Mouse (Mus musculus) kidney, embryonic 15.5 days (tissue): Measurements from ENCODE around the gene Rnpep. TPM values are rescaled to one million over a fixed set of nuclear protein-coding genes. Genes with fewer than 3 reads are reported as not detected.
"Not testable (repeated sequence)": the region's sequence is repeated elsewhere in the genome, so short reads cannot be mapped to it uniquely, and the experiment has no call there.

Experiments used
- ATAC-seq: fragments of 200-750 bp; cut with Nextera tagmentation; replicated peaks from 2 replicates; pipeline ENCODE4 v1.8.0; 2017; ENCODE audit warnings: moderate TSS enrichment; ENCODE audit not compliant: low FRiP score
- H3K27ac ChIP-seq: fragments of 300-500 bp; sonication (generic); 2 replicates; pipeline ENCODE4 v1.5.1; 2015; ENCODE audit warnings: mild to moderate bottlenecking, inconsistent platforms
- H3K27me3 ChIP-seq: fragments of 300-500 bp; sonication (generic); 2 replicates; pipeline ENCODE4 v1.6.1; 2015; ENCODE audit warnings: inconsistent platforms
- H3K36me3 ChIP-seq: fragments of 300-500 bp; sonication (generic); 2 replicates; pipeline ENCODE4 v1.6.1; 2015; ENCODE audit warnings: inconsistent platforms
- H3K4me1 ChIP-seq: fragments of 300-500 bp; sonication (generic); 2 replicates; pipeline ENCODE4 v1.6.1; 2015; ENCODE audit warnings: inconsistent platforms
- H3K4me2 ChIP-seq: fragments of 300-500 bp; sonication (generic); 2 replicates; pipeline ENCODE4 v1.6.1; 2015; ENCODE audit warnings: moderate library complexity, mild to moderate bottlenecking, inconsistent platforms
- H3K4me3 ChIP-seq: fragments of 300-500 bp; sonication (generic); replicated peaks from 2 replicates; pipeline ENCODE4 v1.5.1; 2015; ENCODE audit warnings: mild to moderate bottlenecking, inconsistent platforms
- H3K9ac ChIP-seq: fragments of 300-500 bp; sonication (generic); 2 replicates; pipeline ENCODE4 v1.6.1; 2015; ENCODE audit warnings: mild to moderate bottlenecking, inconsistent platforms
- H3K9me3 ChIP-seq: fragments of 300-500 bp; sonication (generic); replicated peaks from 2 replicates; pipeline ENCODE4 v1.6.1; 2016; ENCODE audit warnings: inconsistent platforms
- WGBS: fragments of 180-500 bp; shearing (Covaris S2); methylation state at CpG from one replicate; pipeline ENCODE4 v1.1.7; 2015; ENCODE audit warnings: mixed read lengths; 5-methylcytosine and 5-hydroxymethylcytosine counted together
- polyA plus RNA-seq: library from polyadenylated mRNA; unstranded; fragments of >200 nt; fragmentation: Nextera tagmentation; extraction: Ambion mirVana; gene quantifications from 2 replicates; pipeline ENCODE4 v1.2.1, GENCODE M21; 2015

The Rnpep gene
- polyA plus RNA-seq, 1 experiment from 2014 or later, result 93.4 TPM

DNA sequence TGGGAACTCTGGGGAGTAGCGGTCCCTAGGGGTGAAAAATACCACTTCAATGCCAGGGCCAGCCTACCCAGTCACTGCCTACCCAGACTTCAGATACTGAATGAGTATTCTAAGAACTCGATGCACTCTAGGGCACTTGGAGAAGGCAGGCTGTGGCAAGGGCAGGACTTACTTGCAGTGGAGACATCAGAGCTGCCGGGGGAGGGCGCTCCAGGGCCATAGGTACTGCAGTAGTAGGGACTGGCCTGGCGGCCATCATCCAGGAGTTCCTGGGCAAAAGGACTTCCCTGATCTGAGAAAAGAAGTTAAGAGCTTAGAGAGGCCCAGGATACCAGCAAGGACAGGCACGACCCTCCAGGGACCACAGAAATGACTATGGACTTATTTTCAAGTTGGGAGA is 27.6 kb downstream of the Rnpep start:
- peak overlapping the region; percentile 66 for H3K4me2 ChIP-seq
- H3K9me3 ChIP-seq, result no peaks in the 10 kb centered on the region
- no peaks in the 10 kb centered on the region for H3K27me3 ChIP-seq
- WGBS, result 78% methylated on average over 6 of the region's 6 CpGs
- no peak overlapping the region for H3K9ac ChIP-seq
- peaks cover 5% of the 10 kb centered on the region; the same call in 1 of the 2 replicates for H3K36me3 ChIP-seq
- ATAC-seq, result no peak
- H3K4me1 ChIP-seq, result peaks cover 54% of the 10 kb centered on the region
- H3K27ac ChIP-seq, result no peak overlapping the region
- peak overlapping the region; percentile 43; the same call in 1 of the 2 replicates for H3K4me3 ChIP-seq

GRCm38 (mm10) chr1:135252854-135253253 is 31.0 kb downstream of the Rnpep start:
- Histone ChIP-seq H3K36me3 (peaks cover 5% of the 10 kb centered on the region; the same call in 1 of the 2 replicates), H3K9ac (no peak overlapping the region), H3K4me2 (no peak overlapping the region), H3K9me3 (no peaks in the 10 kb centered on the region), H3K27ac (no peak overlapping the region), H3K4me3 (no peak overlapping the region), H3K4me1 (peaks cover 39% of the 10 kb centered on the region), H3K27me3 (peaks cover 16% of the 10 kb centered on the region)
- WGBS, result 18% methylated on average over 4 of the region's 4 CpGs
- ATAC-seq, result no peak

DNA sequence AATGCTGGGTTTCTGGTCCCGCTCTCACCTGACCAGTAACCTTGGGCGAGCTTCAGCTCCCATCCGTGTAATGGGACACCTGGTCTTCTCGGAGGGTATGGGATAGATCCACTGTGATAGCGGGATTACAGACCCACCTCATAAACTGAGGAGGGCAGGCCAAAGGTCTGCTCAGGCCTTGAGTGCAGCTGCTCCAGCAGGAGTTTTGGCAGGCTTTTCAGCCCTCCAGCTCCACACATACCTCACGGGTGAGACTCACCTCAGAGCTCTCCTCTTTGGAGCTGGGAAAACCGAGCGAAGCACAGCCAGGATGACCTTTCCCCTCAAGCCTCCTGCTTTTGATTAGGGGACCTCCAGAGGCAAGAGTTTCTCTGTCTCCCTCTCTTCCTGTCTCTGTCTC is 32.5 kb downstream of the Rnpep start:
- Histone ChIP-seq H3K27ac (peak overlapping the region; percentile 18; the same call in 1 of the 2 replicates), H3K4me2 (no peak overlapping the region), H3K4me1 (peaks cover 33% of the 10 kb centered on the region), H3K27me3 (peaks cover 16% of the 10 kb centered on the region), H3K9me3 (no peaks in the 10 kb centered on the region), H3K4me3 (no peak overlapping the region), H3K9ac (no peak overlapping the region), H3K36me3 (peaks cover 5% of the 10 kb centered on the region; the same call in 1 of the 2 replicates)
- WGBS, result 69% methylated on average over 8 of the region's 8 CpGs
- ATAC-seq, result no peak

DNA sequence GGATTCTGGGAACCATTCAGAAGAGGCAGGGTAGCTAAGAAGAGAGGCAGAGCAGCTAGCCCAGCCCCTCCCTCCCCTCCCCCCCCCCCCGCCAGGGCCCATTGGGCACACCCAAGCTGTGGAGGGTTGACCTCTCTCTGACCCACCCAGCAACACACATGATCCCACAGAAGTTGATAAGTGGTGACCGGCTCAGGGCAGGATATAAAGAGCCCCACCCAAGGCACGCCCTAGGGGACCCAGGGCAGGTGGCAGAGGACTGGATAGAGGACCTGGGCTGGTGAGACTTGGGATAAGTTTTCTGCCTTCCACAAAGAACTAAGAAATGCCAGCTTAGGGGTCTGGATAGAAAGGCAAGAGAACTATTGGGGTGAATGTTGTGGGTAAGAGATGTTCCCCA is 33.2 kb downstream of the Rnpep start:
- 72% methylated on average over 2 of the region's 3 CpGs for WGBS
- Histone ChIP-seq H3K4me3 (no peak overlapping the region), H3K4me2 (no peak overlapping the region), H3K9ac (no peak overlapping the region), H3K27me3 (peaks cover 16% of the 10 kb centered on the region), H3K9me3 (no peaks in the 10 kb centered on the region), H3K4me1 (peaks cover 28% of the 10 kb centered on the region), H3K27ac (no peak overlapping the region), H3K36me3 (peaks cover 5% of the 10 kb centered on the region; the same call in 1 of the 2 replicates)
- no peak; the same call in 1 of the 2 replicates for ATAC-seq

DNA sequence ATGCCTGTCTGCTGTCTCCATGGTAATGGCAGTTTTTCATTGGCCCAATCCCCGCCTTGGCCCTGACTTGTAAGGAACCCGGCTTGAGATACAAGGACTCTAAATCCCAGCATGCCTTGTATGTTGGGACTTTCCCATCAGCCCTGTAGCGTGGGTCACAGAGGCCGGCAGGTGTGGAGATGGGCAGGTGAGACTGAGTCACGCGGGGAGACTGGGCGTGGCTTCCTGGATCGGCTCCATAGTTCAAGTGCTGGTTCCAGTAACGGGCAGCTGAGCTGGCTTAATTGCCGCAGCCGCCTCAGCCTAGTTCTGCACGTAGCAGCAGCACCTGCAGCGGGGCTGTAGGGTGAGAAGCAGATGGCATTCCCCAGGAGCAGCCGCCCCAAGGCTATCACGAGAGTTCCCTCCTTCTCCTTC is 35.4 kb downstream of the Rnpep start:
- Histone ChIP-seq H3K4me3 (peak overlapping the region; percentile 19), H3K4me1 (peaks cover 15% of the 10 kb centered on the region), H3K9ac (no peak overlapping the region), H3K27me3 (peaks cover 16% of the 10 kb centered on the region), H3K9me3 (no peaks in the 10 kb centered on the region), H3K27ac (0 out of 2 replicates have a peak overlapping the region, but pooled peaks have one; percentile 54), H3K4me2 (peak overlapping the region; percentile 51), H3K36me3 (no peaks in the 10 kb centered on the region)
- peak; percentile 78 for ATAC-seq
- WGBS, result 5% methylated on average over 15 of the region's 15 CpGs

DNA sequence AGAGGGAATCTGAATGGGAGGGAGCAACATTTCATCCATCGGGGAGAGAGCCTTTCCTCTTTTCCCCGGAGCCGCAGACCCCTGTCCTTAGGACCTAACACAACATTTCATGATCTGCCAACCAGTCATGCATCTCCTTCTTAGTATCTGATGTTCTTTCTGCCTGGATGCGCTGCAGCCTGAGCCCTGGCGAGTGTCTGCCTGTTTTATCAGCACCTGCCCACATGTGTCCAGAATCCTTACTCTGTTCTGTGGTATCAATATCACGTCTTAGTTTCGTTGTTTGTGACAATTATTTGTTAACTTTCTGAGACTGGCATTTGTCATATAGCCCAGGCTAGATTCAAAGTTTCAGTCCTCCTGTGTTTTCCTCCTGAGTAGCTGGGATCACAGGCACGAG is 39.9 kb downstream of the Rnpep start:
- no peak overlapping the region for H3K27ac ChIP-seq
- H3K4me3 ChIP-seq, result no peak overlapping the region
- H3K4me1 ChIP-seq, result 0 out of 2 replicates have a peak, but pooled peaks cover 5% of the 10 kb centered on the region
- H3K36me3 ChIP-seq, result no peaks in the 10 kb centered on the region
- no peaks in the 10 kb centered on the region for H3K9me3 ChIP-seq
- WGBS, result 71% methylated on average over 8 of the region's 8 CpGs
- ATAC-seq, result no peak
- H3K9ac ChIP-seq, result no peak overlapping the region
- H3K4me2 ChIP-seq, result no peak overlapping the region
- H3K27me3 ChIP-seq, result peaks cover 10% of the 10 kb centered on the region

- not testable (repeated sequence) for H3K4me3 ChIP-seq, H3K27ac ChIP-seq, H3K9me3 ChIP-seq, H3K36me3 ChIP-seq, ATAC-seq, H3K27me3 ChIP-seq, H3K4me1 ChIP-seq, H3K4me2 ChIP-seq, H3K9ac ChIP-seq
- whole genome bisulfite sequencing, result 90% methylated on average over 4 of the region's 4 CpGs
Measured at GRCm38 (mm10) chr1:135240206-135240605, 43.7 kb downstream of the Rnpep start.

GRCm38 (mm10) chr1:135237131-135237851 is 46.6 kb downstream of the Rnpep start:
- H3K36me3 ChIP-seq, result no peaks in the 10 kb centered on the region
- 48% methylated on average over 12 of the region's 12 CpGs for WGBS
- H3K4me3 ChIP-seq, result no peak overlapping the region
- ATAC-seq, result peak; percentile 66
- H3K9ac ChIP-seq, result no peak overlapping the region
- no peak overlapping the region for H3K27ac ChIP-seq
- H3K4me1 ChIP-seq, result peaks cover 5% of the 10 kb centered on the region; the same call in 1 of the 2 replicates
- H3K4me2 ChIP-seq, result no peak overlapping the region
- no peaks in the 10 kb centered on the region for H3K27me3 ChIP-seq
- H3K9me3 ChIP-seq, result no peaks in the 10 kb centered on the region

DNA sequence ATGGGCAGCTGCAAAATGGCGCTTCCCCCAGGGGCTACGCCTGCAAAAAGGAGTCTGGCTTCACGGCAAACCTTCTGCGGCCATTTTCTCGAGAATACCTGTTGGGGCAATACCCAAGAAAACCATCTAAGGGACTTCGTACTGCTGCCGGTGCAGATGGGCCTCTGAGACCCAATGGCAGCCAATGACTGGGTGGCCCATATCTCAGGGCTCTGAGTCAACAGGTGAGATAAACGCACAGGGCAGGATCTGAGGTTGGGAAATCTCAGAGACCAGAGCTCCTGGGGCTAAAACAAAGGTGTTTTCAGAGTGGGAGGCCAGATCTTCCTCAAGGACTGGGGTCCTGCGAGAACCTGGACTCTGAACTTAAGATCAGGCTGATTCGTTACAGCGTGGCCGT is 49.1 kb downstream of the Rnpep start:
- H3K27ac ChIP-seq, result no peak overlapping the region
- H3K4me1 ChIP-seq, result peaks cover 5% of the 10 kb centered on the region; the same call in 1 of the 2 replicates
- H3K4me2 ChIP-seq, result no peak overlapping the region
- no peaks in the 10 kb centered on the region for H3K27me3 ChIP-seq
- H3K9me3 ChIP-seq, result no peaks in the 10 kb centered on the region
- H3K36me3 ChIP-seq, result no peaks in the 10 kb centered on the region
- no peak overlapping the region for H3K4me3 ChIP-seq
- ATAC-seq, result no peak
- H3K9ac ChIP-seq, result no peak overlapping the region
- WGBS, result 92% methylated on average over 12 of the region's 12 CpGs

- no peaks in the 10 kb centered on the region for H3K36me3 ChIP-seq
- H3K9ac ChIP-seq, result no peak overlapping the region
- no peaks in the 10 kb centered on the region for H3K9me3 ChIP-seq
- H3K4me3 ChIP-seq, result no peak overlapping the region
- no peak overlapping the region for H3K27ac ChIP-seq
- peaks cover 5% of the 10 kb centered on the region; the same call in 1 of the 2 replicates for H3K4me1 ChIP-seq
- H3K4me2 ChIP-seq, result no peak overlapping the region
- 0 out of 2 replicates have a peak, but pooled peaks have one; percentile 12 for ATAC-seq
- WGBS, result 82% methylated on average over 6 of the region's 6 CpGs
- H3K27me3 ChIP-seq, result no peaks in the 10 kb centered on the region
Measured at GRCm38 (mm10) chr1:135233961-135234360, 49.9 kb downstream of the Rnpep start.

DNA sequence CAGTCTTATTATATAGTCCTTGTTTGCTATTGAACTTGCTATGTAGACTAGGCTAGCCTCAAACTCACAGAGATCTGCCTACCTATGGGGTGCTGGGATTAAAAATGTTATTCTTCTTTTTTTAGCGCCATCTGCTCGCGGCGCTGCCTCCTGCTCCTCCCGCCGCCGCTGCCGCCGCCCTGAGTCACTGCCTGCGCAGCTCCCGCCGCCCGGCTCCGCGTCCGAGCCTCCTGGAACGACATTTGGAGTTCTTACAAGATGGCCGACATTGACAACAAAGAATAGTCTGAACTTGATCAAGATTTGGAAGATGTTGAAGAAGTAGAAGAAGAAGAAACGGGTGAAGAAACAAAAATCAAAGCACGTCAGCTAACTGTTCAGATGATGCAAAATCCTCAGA is 52.0 kb downstream of the Rnpep start:
- not testable (repeated sequence) for H3K27ac ChIP-seq, H3K9ac ChIP-seq, H3K36me3 ChIP-seq, H3K4me1 ChIP-seq, H3K4me2 ChIP-seq, ATAC-seq, H3K27me3 ChIP-seq, H3K9me3 ChIP-seq, H3K4me3 ChIP-seq
- WGBS, result 80% methylated on average over 20 of the region's 20 CpGs

GRCm38 (mm10) chr1:135227339-135227950 is 56.4 kb downstream of the Rnpep start:
- ATAC-seq, result no peak
- Histone ChIP-seq H3K36me3 (no peaks in the 10 kb centered on the region), H3K4me2 (no peak overlapping the region), H3K27ac (no peak overlapping the region), H3K9me3 (no peaks in the 10 kb centered on the region), H3K27me3 (no peaks in the 10 kb centered on the region), H3K4me3 (no peak overlapping the region), H3K9ac (no peak overlapping the region), H3K4me1 (peaks cover 4% of the 10 kb centered on the region; the same call in 1 of the 2 replicates)
- 85% methylated on average over 13 of the region's 13 CpGs for WGBS
